Mouse (Mus musculus): ENCODE results near the gene Rdx.

Gene Rdx

DNA sequence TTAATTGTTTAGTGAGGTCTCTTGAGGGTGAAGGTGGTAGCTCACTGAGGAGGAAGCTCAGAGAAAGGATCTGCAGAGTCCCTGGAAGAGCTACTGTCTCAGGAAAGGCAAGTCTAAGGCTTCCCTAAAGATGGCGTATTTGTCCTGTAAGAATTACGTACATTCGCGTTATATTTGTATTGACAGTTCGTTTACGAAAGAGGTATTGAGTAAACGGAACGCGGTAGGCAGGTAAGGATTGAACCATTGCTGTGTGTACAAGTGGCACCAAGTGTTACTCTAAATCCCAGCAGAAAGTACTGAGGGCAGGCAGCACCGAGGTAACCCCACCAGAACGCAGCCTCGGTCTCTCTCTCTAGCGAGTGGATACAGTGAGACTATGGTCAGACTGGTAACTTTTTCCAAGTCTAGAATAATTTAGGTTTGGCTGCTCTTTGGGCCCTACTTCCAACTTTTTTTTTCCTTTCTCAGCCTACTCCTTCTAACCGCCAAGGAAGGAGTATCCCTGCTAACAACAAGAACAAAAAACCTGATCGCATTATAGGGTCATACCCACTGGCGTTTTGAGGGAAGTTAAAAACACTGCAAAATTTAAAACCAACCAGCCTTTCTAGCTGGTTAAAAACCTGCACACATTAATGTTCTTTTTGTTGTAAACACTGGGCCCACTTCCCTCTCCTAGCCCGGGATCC lies at the start of gene Rdx:
Rdx (plus strand) TSS at position 45 of the 692 bp plus-strand sequence.
- DNase-seq = peak; percentile 8 to 11

DNA sequence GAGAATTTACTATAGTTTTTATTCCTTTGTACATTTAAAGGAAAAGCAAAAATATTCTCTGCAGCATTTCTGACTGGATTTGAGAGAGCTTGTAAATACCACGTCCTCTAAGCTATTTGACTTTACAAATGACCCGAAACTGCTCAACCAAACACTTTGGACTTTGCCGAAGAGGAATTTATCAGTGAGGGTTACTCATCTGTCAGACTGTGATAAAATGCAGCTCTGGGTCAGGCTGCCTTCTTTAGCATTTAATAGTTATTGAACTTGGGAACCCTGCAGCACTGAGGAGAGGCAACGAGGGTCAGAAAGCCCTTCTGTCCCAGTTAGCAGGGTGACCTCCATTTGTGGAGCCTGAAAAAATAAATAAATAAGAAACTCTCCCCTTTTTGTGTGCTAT lies 43.5 kb upstream of the Rdx start:
- no peak for DNase-seq

DNA sequence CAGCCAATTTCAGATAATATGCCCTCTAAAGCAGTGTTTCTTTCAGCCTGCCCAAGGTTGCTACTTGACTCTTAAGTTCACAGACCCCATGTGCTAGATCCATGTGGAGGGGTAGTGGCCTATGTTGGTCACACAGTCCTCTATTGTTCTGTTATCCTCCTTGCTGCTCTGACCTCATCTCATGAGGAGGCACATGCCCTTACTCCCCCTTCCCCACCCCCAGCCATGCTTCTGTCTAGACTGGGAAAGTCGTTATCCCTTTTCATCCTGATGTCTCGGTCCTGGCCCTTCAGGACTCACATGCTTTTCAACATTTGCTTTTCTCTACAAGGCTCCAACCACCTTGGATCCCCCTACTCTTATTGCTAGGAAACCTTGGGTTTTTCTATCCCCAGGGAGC lies 39.6 kb upstream of the Rdx start:
- no peak for DNase-seq

DNA sequence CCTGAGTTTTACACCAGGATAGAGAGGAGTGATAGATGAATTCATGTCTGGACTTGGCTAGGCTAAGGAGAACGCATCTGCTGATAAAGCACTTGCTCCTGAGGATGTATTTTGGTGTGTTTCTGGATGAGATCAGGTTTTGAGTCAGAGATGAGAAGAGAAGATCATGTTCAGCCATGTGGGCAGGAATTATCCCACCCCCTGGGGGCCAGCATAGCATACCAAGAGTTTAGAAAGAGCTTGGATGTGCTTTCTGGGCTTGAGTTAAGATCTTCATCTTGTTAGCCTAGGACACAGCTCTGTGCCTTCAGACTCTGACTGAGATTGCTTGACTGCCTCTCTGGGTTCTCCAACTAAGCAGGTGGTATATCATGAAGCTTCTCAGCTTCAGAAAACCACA lies 38.5 kb upstream of the Rdx start:
- DNase-seq = no peak

DNA sequence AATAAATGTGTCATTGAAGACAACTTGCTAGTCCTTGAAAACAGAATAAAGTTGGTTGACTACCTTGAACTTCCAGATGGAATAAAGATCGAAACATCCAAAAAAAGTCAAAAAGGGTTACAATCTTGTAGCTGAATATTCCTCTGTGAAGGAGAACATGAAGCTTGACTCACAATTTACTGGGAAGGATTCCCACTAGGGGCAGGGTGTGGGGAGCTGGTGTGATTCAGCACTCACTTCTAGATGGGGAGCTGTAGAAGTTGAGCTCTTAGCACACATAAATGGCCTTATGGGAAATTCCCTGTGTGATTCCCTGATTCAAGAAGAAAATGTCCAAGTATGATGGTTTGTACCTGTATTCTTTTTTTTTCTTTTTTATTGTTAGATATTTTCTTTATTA lies 34.7 kb upstream of the Rdx start:
- DNase-seq = no peak

DNA sequence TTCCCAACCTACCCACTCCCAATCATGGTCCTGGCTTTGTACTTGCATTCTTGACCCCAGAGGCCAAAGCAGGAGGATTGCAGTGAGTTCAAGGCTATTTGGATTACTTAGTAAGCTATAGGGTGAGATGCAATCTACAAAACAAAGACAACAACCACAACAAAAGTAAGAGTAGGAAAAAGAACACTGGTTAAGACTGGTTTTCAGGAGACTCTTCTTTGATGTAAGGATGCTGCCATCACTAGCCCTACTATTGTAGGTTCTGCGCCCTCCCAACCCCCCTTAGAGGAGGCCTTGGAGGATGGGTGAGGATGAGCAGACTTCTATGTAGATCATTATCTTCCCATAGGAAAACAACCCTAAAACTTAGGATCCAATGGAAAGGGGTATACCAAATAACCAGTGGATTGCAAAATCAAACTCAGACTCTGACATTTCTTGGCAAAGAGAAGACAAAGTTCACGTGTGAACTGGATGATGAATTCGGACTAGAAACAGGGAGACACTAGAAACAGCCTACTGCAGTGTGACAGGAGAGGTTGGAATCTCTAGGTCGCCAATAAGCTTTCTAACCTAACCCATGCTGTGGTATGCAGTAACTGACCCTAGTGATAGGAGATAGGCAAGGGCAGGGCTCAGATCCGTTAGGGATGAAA lies 34.1 kb upstream of the Rdx start:
- no peak for DNase-seq

DNA sequence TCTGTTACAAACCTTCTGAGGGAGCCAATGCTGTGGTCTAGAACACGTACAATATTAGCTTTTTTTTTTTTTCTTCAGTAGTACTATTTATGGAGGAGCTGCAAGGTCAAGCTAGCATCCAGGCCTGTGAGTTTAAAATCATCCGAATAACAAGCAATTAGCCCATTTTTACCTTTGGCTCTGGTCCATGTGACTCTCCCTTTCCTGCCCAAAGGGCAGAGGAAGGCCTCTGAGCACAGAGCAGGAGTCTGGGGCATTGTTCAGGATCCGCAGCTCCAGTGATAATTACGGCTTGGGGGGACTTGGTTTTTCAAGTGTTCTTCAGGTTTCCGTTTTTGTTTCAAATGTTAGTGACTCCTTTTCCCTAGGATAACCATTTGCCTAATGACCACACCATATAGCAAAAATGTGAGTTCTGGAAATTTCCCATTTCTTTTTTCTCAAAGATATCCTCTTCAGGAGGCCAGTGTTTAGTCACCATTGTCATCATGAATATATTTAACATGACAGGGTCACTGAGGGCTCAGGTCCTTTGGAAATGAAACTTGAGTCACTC lies 33.0 kb upstream of the Rdx start:
- no peak for DNase-seq

DNA sequence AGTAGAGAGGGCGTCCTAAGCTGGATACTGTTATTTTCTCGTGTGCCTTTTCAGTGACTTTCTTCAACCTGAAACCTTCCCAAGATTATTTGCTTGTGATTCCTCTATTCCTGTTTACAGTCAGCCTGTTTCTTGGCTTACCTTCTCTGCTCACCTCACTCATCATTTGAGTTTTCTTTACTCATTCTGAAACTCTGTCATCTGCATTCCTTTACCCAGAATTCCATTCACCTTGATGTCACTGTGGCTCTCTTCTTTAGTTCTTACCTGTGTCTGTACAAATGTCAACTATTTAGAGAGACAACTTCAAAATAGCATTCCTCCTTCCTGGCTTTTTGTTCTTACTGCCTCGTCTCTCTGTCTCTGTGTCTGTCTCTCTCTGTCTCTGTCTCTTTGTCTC lies 29.9 kb upstream of the Rdx start:
- DNase-seq = no peak

DNA sequence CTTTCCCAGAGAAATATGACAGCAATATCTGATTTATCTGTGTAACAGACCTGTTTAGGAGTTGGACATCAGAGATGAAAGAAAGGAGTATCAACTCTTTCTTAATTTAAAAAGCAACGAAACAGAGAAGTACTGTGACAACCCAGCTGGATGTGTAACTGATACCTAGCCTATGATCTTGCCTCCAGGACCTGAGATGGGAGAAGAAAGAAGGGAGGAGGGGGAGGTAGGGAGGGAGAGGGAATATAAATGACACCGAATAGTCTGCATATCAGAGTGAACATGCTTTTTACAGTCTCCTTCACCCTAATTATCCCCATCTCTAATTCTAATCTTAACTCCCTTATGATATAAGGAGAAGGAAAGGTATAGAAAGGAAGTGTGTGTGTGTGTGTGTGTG lies 29.1 kb upstream of the Rdx start:
- no peak for DNase-seq

DNA sequence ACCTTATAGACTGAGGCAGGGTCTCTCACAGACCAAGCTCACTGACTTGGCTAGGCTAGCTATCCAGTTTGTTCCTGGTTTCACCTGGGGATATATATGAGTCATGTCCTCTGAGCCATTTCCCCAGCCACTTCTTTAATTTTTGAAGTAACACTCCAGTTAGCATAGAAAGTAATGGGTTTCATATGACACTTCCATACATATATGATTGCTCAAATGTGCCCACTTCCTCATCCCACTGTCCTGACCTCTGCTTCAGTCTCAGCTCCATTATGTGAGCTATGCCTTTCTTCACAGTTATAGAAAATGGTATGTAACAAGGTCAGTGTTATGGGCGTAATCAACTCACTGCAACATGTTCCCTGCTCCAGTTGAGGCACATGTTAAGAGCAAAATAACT lies 28.5 kb upstream of the Rdx start:
- DNase-seq = no peak

DNA sequence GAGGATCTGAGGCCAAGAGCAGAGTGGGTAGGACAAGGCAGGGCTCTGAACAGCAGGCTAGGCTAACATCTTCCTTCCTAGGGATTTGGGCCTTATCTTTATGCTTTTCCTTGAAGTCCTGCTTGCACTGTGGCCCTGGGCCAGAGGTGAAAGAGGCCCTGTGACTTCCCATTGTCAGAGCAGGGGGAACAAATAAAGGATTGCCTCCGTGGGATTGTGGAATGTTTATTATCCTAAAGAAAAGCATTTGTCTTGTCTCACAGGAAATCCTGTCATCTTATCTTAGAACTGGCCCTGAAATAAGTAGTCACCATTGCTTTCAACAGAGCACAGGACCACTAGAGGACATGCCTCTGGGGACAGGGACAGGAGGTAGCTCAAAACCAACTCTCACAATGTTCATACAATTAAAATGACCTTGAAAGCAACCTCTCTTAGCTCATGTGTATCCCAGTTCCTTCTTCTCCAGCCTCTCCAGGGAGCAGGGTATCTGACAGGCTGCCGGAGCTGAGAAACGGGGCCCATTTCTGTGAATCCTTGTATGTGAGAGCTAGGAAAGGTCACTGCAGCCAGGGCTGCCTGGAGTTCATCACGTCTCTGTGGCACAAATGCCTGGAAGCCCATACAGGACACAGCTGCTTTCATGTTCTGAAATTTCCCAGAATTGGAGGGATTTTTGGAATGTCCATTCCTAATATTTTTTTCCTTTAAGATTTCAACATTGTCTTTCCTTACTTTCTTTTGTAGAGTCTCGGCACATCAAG lies 19.5 kb upstream of the Rdx start:
- no peak for DNase-seq

DNA sequence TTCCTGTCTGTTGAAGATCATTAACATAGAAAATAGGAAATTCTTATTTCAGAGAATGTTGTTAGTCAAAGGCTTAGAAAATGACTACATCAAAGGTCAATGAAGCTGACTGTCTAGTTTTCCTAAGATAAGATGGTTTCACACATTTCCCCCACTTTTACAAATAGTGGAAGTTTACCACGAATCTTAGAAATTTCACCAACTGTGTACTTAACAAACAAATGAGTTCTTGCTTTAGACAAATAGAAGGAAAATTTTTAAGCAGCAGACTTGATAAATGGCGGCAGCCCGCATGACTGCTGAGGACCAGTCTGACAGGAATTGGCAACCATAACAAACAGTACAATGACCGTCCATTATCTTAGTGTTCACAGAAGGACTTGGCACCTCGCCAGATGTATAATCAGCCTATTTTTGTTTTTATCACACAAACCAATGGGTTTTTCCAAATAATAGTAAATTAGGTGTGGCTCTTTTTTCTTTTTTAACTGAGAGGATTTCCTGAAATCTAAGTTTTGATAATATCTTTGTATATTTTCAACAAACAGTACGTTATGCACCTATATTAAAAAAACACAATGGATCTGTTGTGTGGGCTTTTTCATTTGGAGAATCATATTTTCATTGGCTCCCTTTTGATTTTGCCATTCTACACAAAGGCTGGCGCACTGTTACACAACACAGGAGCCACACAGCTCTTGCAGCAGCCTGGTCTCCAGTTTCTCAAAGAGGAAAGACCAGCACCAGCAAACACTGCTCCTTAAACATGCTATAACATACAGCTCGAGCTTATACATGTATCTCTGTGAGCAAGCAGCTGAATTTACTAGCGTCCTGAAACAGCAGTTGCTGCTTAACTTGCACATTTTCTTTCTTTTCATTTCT lies 18.2 kb upstream of the Rdx start:
- no peak for DNase-seq

DNA sequence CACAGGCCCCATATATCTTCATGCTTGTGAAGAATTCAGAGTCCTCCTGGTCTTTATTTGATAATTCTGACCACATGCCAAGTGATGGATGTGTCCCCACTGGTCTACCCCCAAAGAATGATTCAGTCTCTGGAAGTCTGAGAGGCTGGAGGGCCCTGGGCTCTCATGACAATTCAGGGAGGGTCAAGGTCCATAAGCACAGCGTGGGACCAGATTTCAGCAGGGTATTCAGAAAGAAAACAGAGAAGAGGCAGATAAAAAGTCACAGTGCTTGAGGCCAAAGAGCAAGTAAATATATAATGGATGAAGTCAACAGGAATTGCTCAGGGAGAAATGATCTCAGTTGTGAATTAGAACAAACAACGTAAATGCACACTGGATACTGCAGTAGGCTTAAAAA lies 15.5 kb upstream of the Rdx start:
- DNase-seq = no peak

DNA sequence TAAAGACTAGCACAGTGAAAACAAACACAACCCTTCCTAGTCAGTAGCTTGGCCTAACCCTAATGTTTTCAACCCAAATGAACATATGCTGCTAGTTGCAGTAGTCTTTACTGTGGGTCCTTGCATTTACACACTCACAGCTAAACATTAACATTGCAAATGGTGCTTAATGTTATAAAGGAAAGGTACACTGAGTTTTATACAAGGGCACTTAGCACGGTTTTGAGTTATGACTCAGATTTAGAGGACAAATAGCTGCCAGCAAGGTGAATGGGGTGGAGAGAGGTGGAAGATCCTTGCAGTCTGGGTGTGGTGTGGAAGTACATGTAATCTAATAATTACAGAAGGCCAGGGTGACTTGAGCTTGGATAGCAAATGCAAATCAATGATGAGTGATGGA lies 9.5 kb upstream of the Rdx start:
- DNase-seq = no peak

DNA sequence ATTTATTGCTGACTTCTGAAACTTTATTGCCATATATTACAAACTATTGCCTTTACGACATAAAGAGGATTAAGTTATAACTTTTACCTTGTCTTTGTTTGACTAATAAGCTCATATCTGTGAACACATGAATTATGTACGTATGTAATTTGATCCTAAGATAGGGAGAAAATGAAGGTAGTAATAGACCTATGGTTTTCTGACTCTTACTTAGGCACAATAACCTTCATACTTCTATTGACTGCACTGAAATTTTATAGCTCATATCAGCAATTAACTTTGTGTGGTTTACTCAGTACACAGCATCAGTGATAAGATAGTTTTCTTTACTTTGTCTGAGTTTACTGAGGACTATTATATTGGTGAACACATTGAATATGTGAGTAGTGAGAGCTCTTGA lies 5.3 kb upstream of the Rdx start:
- DNase-seq = no peak

DNA sequence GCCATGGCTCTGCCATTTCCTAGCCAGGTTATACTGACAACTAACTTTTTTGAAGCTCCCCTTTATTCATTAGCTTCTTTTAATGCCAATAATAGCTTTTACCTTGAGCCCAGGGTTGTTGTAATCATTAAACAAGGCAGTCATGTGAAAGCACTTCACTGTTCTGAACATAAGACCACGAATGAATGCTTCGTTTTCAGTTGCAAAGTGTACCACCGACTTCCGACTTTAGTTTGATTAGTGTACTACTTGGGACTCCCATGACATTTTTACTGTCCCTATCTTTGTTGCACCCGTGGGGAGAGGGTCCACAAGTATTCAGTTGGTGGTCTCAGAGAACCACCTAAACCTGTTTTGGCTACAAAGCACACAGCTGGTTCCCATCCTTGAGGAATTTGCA lies 287 bp upstream of the Rdx start:
- no peak for DNase-seq

DNA sequence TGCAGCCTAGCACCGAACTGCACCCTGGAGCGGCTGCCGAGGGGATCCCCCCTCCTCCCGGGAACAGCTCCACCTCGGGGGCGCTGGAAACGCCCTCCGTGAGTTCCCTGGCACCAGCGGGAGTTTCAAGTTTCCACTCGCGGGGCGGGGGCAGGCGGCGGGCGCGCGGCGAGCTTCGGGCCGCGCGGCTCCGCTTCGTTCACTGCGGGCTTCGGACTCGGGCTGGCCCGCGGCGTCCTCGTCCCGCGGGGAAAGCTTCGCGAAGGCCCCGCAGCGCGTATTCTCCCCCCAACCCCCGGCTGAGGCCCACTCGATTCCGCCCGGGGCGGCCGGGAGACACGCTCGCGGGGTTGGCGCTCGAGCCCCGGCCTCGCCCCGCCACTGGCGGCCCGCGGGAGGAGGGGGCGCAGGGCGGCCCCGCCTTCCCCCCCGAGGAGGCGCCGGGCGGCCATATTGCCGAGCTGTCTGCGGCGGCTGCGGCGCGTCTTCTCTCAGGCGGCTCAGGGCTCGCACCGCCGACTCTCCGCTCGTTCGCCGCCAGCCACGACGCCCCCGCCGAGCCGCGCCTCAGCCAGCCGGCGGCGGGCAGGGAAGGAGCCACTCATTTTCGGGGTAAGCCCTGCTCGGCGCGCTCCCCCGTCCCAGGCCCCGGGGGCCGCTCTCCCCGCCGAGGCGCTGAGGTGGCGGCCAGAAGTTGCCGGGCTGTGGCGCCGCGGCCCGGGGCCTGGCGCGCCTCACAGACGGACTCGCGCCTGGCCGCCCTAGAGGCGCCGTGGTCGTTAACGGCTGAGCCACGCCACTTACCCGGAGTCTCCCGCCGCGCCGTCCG lies 1.1 kb downstream of the Rdx start:
- DNase-seq = peak; percentile 86 to 89

DNA sequence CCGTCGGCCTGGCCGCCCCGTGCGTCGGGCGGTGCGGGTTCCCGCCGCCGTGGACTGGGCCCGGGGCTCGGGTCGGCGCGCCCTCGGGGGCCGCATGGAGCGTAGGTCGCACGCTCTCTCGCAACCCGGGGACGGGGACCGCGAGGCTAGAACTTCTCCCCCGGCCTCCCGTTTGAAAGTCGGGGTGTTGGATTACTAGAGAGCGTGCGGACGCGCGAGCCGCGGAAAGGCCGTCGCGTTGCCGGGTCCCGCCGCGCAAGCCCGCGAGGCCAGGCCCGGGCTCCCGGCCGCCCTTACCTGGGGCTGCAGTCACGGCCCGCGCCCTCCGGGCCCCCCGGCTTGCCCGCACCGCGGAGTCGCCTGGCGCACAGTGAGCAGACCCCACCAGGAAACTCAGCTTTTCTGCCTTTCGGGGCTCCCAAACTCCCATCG lies 1.7 kb downstream of the Rdx start:
- peak; percentile 57 to 58 for DNase-seq

DNA sequence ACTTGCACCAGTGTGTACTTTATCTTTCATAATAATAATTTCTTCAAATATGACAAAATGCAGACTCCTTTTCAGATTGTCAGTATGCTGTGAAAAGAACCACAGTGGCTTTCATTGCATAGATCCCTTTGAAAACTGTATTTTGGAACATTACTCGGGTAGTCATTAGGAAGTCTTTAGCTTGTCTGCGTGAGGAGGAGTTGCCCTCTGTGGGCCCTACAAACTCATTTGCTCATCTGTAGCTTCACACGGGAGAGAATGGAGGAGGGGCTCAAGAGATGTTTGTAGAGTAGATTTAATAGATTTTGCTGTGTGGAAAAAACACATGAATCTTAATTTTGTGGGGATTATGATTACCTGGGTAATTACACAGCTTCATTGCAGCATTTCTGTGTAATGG lies 2.6 kb downstream of the Rdx start:
- DNase-seq = no peak

DNA sequence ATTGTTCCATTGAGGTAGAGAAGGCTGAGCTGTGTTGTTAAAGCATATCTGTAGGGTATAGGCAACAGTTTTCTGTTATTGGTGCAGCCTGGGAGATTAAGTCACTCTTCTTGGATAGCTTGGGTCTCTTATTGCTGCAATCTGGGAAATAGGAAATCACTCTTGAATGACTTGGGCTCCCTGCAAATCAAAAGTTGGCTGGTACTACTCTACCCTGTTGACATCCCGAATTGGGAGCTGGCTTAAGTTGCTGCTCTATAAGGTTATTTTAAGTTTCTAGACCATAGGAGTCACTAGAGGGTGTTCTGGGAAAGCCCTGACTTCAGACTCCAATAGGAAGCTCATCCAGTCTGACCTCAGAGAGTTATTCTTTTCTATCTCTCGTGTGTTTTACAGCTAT lies 3.4 kb downstream of the Rdx start:
- DNase-seq = no peak

DNA sequence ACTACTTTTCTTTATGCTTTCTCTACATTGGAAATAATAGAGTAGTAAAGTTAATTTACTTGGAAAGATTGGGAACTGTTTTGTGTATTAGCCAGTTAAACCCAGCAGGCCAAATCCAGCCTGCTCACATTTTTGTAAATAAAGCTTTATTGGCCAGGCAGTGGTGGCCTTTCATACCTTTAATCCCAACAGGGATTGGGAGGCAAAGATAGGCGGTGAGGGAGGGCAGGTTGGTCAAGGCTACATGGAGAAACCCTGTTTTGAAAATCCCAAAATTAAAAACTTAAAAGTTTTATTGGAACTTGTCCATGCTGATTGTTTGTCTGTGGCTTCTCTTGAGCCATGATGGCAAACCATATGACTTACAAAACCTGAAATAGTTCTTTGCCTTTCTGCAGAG lies 5.2 kb downstream of the Rdx start:
- no peak for DNase-seq

DNA sequence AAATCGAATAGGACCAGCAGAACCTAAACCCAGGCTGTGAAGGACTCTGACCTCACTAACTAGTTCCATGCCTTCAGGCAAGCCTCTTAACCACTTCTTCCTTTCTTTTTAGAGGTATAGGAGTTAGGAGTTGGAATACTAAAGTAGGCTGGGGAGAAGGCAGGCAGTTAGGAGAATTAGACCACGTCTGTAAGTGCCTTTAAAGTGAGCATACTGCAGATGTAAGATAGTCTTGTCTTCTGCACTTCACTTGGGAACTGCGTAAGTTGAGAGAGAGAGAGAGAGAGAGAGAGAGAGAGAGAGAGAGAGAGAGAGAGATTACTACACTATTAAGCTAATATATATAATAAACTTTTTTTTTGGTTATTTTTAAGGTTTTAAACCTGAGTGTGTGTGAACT lies 8.3 kb downstream of the Rdx start:
- DNase-seq = no peak
